Mouse (Mus musculus) neural tube, embryonic 15.5 days (tissue): ENCODE measurements at regions not wholly inside any gene's neighbourhood (a gene's known extent, or its start where the extent isn't known, plus 50 kb on each side); places are given as distances from the start of the nearest gene placed in this dataset.

Experiments used
- ATAC-seq: fragments of 200-750 bp; cut with Nextera tagmentation; 2 replicates; pipeline ENCODE4 v1.8.0; 2017; ENCODE audit warnings: mild to moderate bottlenecking, moderate TSS enrichment, moderate library complexity; ENCODE audit not compliant: low FRiP score
- H3K27ac ChIP-seq: fragments of 300-500 bp; sonication (generic); replicated peaks from 2 replicates; pipeline ENCODE4 v1.5.1; 2015; ENCODE audit warnings: mild to moderate bottlenecking, inconsistent platforms
- H3K27me3 ChIP-seq: fragments of 300-500 bp; sonication (generic); replicated peaks from 2 replicates; pipeline ENCODE4 v1.6.1; 2015; ENCODE audit warnings: inconsistent platforms
- H3K36me3 ChIP-seq: fragments of 300-500 bp; sonication (generic); 2 replicates; pipeline ENCODE4 v1.6.1; 2015; ENCODE audit warnings: inconsistent platforms
- H3K4me1 ChIP-seq: fragments of 300-500 bp; sonication (generic); 2 replicates; pipeline ENCODE4 v1.6.1; 2015; ENCODE audit warnings: inconsistent platforms
- H3K4me2 ChIP-seq: fragments of 300-500 bp; sonication (generic); 2 replicates; pipeline ENCODE4 v1.6.1; 2015; ENCODE audit warnings: inconsistent platforms, mild to moderate bottlenecking, moderate library complexity
- H3K4me3 ChIP-seq: fragments of 300-500 bp; sonication (generic); replicated peaks from 2 replicates; pipeline ENCODE4 v1.5.1; 2015; ENCODE audit warnings: mild to moderate bottlenecking, inconsistent platforms
- H3K9ac ChIP-seq: fragments of 300-500 bp; sonication (generic); replicated peaks from 2 replicates; pipeline ENCODE4 v1.6.1; 2015; ENCODE audit warnings: mild to moderate bottlenecking, inconsistent platforms
- H3K9me3 ChIP-seq: fragments of 300-500 bp; sonication (generic); replicated peaks from 2 replicates; pipeline ENCODE4 v1.6.1; 2016; ENCODE audit warnings: inconsistent platforms
- WGBS: fragments of 180-500 bp; shearing (Covaris S2); methylation state at CpG from one replicate; pipeline ENCODE4 v1.1.7; 2015; ENCODE audit warnings: mixed read lengths; 5-methylcytosine and 5-hydroxymethylcytosine counted together

- H3K4me2 ChIP-seq: no peak overlapping the region
- H3K4me1 ChIP-seq: no peaks in the 10 kb centered on the region
- no peak overlapping the region for H3K27ac ChIP-seq
- no peaks in the 10 kb centered on the region for H3K36me3 ChIP-seq
- no peak overlapping the region for H3K9ac ChIP-seq
- no peaks in the 10 kb centered on the region for H3K27me3 ChIP-seq
- H3K4me3 ChIP-seq: no peak overlapping the region
- ATAC-seq: no peak
- 80% methylated on average over 3 of the region's 3 CpGs for WGBS
- H3K9me3 ChIP-seq: no peaks in the 10 kb centered on the region
These were observed 167.2 kb downstream of the Lrig3 start for GRCm38 (mm10) chr10:126133188-126133587.

GRCm38 (mm10) chr10:126133957-126134356 lies 168.0 kb downstream of the Lrig3 start:
- Histone ChIP-seq H3K4me2 (no peak overlapping the region), H3K4me1 (no peaks in the 10 kb centered on the region), H3K27me3 (no peaks in the 10 kb centered on the region), H3K4me3 (no peak overlapping the region), H3K36me3 (no peaks in the 10 kb centered on the region), H3K27ac (no peak overlapping the region), H3K9ac (no peak overlapping the region), H3K9me3 (no peaks in the 10 kb centered on the region)
- ATAC-seq: no peak

GRCm38 (mm10) chr10:126138585-126138984 lies 172.6 kb downstream of the Lrig3 start:
- 91% methylated on average over 12 of the region's 12 CpGs for WGBS
- Histone ChIP-seq H3K36me3 (no peaks in the 10 kb centered on the region), H3K9ac (no peak overlapping the region)

GRCm38 (mm10) chr10:126141586-126141985 lies 175.6 kb downstream of the Lrig3 start:
- Histone ChIP-seq H3K4me3 (no peak overlapping the region), H3K4me1 (no peaks in the 10 kb centered on the region), H3K4me2 (no peak overlapping the region), H3K27me3 (no peaks in the 10 kb centered on the region), H3K27ac (no peak overlapping the region), H3K9me3 (no peaks in the 10 kb centered on the region), H3K36me3 (no peaks in the 10 kb centered on the region), H3K9ac (no peak overlapping the region)
- 86% methylated on average over 7 of the region's 7 CpGs for WGBS
- ATAC-seq: no peak

More at GRCm38 (mm10) chr10:126138585-126138984, 172.6 kb downstream of the Lrig3 start:
- Histone ChIP-seq H3K27ac (no peak overlapping the region), H3K4me3 (no peak overlapping the region), H3K4me1 (no peaks in the 10 kb centered on the region), H3K9me3 (no peaks in the 10 kb centered on the region), H3K27me3 (no peaks in the 10 kb centered on the region), H3K4me2 (no peak overlapping the region)
- ATAC-seq: no peak

- no peak overlapping the region for H3K27ac ChIP-seq
- WGBS: 87% methylated on average over 10 of the region's 10 CpGs
- no peak overlapping the region for H3K4me3 ChIP-seq
- no peak overlapping the region for H3K9ac ChIP-seq
- H3K36me3 ChIP-seq: no peaks in the 10 kb centered on the region
- no peaks in the 10 kb centered on the region for H3K9me3 ChIP-seq
- no peak overlapping the region for H3K4me2 ChIP-seq
- no peaks in the 10 kb centered on the region for H3K27me3 ChIP-seq
- ATAC-seq: no peak
- H3K4me1 ChIP-seq: no peaks in the 10 kb centered on the region
These were observed 177.9 kb downstream of the Lrig3 start for GRCm38 (mm10) chr10:126143833-126144232.

- H3K27me3 ChIP-seq: no peaks in the 10 kb centered on the region
- no peak overlapping the region for H3K9ac ChIP-seq
- no peaks in the 10 kb centered on the region for H3K4me1 ChIP-seq
- H3K36me3 ChIP-seq: no peaks in the 10 kb centered on the region
- peak overlapping the region; percentile 2; the same call in 1 of the 2 replicates for H3K4me2 ChIP-seq
- no peak for ATAC-seq
- H3K27ac ChIP-seq: no peak overlapping the region
- no peak overlapping the region for H3K4me3 ChIP-seq
- 81% methylated on average over 12 of the region's 12 CpGs for WGBS
- no peaks in the 10 kb centered on the region for H3K9me3 ChIP-seq
These were observed 178.7 kb downstream of the Lrig3 start for GRCm38 (mm10) chr10:126144609-126145202.

GRCm38 (mm10) chr10:126157300-126157699 lies 191.3 kb downstream of the Lrig3 start:
- no peaks in the 10 kb centered on the region for H3K36me3 ChIP-seq
- no peaks in the 10 kb centered on the region for H3K27me3 ChIP-seq
- H3K9ac ChIP-seq: no peak overlapping the region
- no peaks in the 10 kb centered on the region for H3K9me3 ChIP-seq
- H3K4me3 ChIP-seq: no peak overlapping the region
- no peak overlapping the region for H3K27ac ChIP-seq
- no peaks in the 10 kb centered on the region for H3K4me1 ChIP-seq
- ATAC-seq: no peak
- no peak overlapping the region for H3K4me2 ChIP-seq
- 77% methylated on average over 4 of the region's 4 CpGs for WGBS

- no peak overlapping the region for H3K9ac ChIP-seq
- H3K4me3 ChIP-seq: no peak overlapping the region
- no peaks in the 10 kb centered on the region for H3K27me3 ChIP-seq
- 77% methylated on average over 5 of the region's 5 CpGs for WGBS
- no peak for ATAC-seq
- no peak overlapping the region for H3K4me2 ChIP-seq
- H3K4me1 ChIP-seq: peaks cover 5% of the 10 kb centered on the region
- no peak overlapping the region for H3K27ac ChIP-seq
- no peaks in the 10 kb centered on the region for H3K9me3 ChIP-seq
- H3K36me3 ChIP-seq: no peaks in the 10 kb centered on the region
These were observed 199.2 kb downstream of the Lrig3 start for GRCm38 (mm10) chr10:126165215-126165614.

- Histone ChIP-seq H3K27ac (no peak overlapping the region), H3K9ac (no peak overlapping the region), H3K36me3 (no peaks in the 10 kb centered on the region), H3K4me2 (peak overlapping the region; percentile 38), H3K27me3 (no peaks in the 10 kb centered on the region), H3K4me3 (no peak overlapping the region), H3K4me1 (peaks cover 5% of the 10 kb centered on the region), H3K9me3 (no peaks in the 10 kb centered on the region)
- no peak for ATAC-seq
- WGBS: 55% methylated on average over 25 of the region's 25 CpGs
These were observed 203.3 kb downstream of the Lrig3 start for GRCm38 (mm10) chr10:126169095-126169873.

GRCm38 (mm10) chr10:126169874-126170163 lies 203.9 kb downstream of the Lrig3 start:
- H3K4me1 ChIP-seq: peaks cover 5% of the 10 kb centered on the region
- 51% methylated on average over 5 of the region's 5 CpGs for WGBS
- no peak overlapping the region for H3K4me3 ChIP-seq
- H3K9me3 ChIP-seq: no peaks in the 10 kb centered on the region
- H3K4me2 ChIP-seq: peak overlapping the region; percentile 38
- no peak overlapping the region for H3K27ac ChIP-seq
- no peaks in the 10 kb centered on the region for H3K36me3 ChIP-seq
- ATAC-seq: no peak
- no peaks in the 10 kb centered on the region for H3K27me3 ChIP-seq
- H3K9ac ChIP-seq: no peak overlapping the region

GRCm38 (mm10) chr10:126176759-126177473 lies 210.9 kb downstream of the Lrig3 start:
- no peaks in the 10 kb centered on the region for H3K9me3 ChIP-seq
- 80% methylated on average over 4 of the region's 4 CpGs for WGBS
- no peak overlapping the region for H3K9ac ChIP-seq
- no peaks in the 10 kb centered on the region; the same call in 1 of the 2 replicates for H3K27me3 ChIP-seq
- no peak for ATAC-seq
- H3K4me1 ChIP-seq: no peaks in the 10 kb centered on the region
- H3K4me3 ChIP-seq: no peak overlapping the region
- no peak overlapping the region for H3K4me2 ChIP-seq
- H3K36me3 ChIP-seq: no peaks in the 10 kb centered on the region
- no peak overlapping the region for H3K27ac ChIP-seq

GRCm38 (mm10) chr10:126182386-126182785 lies 216.4 kb downstream of the Lrig3 start:
- H3K27me3 ChIP-seq: no peaks in the 10 kb centered on the region
- ATAC-seq: no peak
- no peaks in the 10 kb centered on the region for H3K36me3 ChIP-seq
- WGBS: 53% methylated on average over 2 of the region's 2 CpGs
- no peaks in the 10 kb centered on the region for H3K4me1 ChIP-seq
- H3K27ac ChIP-seq: no peak overlapping the region
- no peak overlapping the region for H3K4me2 ChIP-seq
- no peaks in the 10 kb centered on the region for H3K9me3 ChIP-seq
- no peak overlapping the region for H3K9ac ChIP-seq
- H3K4me3 ChIP-seq: no peak overlapping the region
